Mouse (Mus musculus): ENCODE measurements at regions not wholly inside any gene's neighbourhood (a gene's known extent, or its start where the extent isn't known, plus 50 kb on each side); places are given as distances from the start of the nearest gene placed in this dataset.

DNA sequence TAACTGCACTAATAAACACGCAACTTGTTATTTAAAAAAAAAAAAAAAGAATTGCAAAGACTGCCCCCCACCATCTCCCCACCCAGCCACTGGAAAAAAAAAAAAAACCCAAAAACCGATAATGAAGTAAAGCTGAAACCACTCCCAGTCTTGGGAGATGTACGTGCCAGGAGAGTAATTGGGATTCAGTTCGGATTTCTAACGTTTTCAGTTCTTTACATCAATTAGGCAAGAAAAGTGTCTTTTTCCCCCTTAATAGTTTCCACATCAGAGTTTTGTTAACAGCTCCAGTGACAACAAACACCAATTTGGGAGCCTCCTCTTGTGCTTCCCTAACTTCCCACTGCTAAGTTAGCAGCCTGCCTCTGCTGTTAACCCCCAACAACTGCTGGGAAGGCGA, 115.7 kb downstream of the Olig3 start:
- no peak for TF ChIP-seq POLR2A (IDR thresholded peaks at IDR 0.05; ENCODE audit: extremely low read depth, insufficient read depth, low read length)
- no peak for TF ChIP-seq CTCF (IDR thresholded peaks at IDR 0.05; ENCODE audit: extremely low read depth, insufficient read depth, low read length)

Measured in cortical plate, adult 2 months (tissue).